Mouse (Mus musculus): ENCODE data around the gene Tspan9. TPM values are rescaled to one million over a fixed set of nuclear protein-coding genes. Genes with fewer than 3 reads are reported as not detected.

Gene Tspan9
- polyA plus RNA-seq, 1 experiment from 2014 or later = 77.3 TPM

- Histone ChIP-seq H3K9ac (ENCODE audit: low read length) (no peak overlapping the region), H3K4me3 (ENCODE audit: low read depth, low read length) (no peak overlapping the region), H3K36me3 (ENCODE audit: control insufficient read depth, insufficient read depth, low read length) (no peaks in the 10 kb centered on the region), H3K4me2 (replicated peaks; ENCODE audit: low read depth) (no peak overlapping the region), H3K27ac (replicated peaks) (no peak overlapping the region), H3K27me3 (ENCODE audit: control insufficient read depth, insufficient read depth, low read length) (no peaks in the 10 kb centered on the region), H3K4me1 (replicated peaks; ENCODE audit: control insufficient read depth, insufficient read depth) (no peaks in the 10 kb centered on the region), H3K9me3 (ENCODE audit: control insufficient read depth, low read length) (no peaks in the 10 kb centered on the region)
- WGBS = 44% methylated on average over 4 of the region's 4 CpGs
- no peak for ATAC-seq (ENCODE audit: low FRiP score, low TSS enrichment)
- DNase-seq (ENCODE audit: low spot score) = no peak
- TF ChIP-seq CTCF (IDR thresholded peaks at IDR 0.05; ENCODE audit: low read depth) = no peak
- no peak for TF ChIP-seq EP300 (optimal IDR thresholded peaks at IDR 0.05)
Observed at GRCm38 (mm10) chr6:127911687-127912086, 231.7 kb downstream of the Tspan9 start.

Small RNA genes lying within 50 kb of the gene (microRNA-seq; reads per million reads assigned to microRNA genes)
- not detected for gene Gm26338

Other genes starting within 250 kb of the Tspan9 start
- 1.5 and 2.2 TPM in 2 replicates for gene Tead4, start 157.2 kb upstream of the Tspan9 start, polyA plus RNA-seq (2015; fragmentation: Nextera tagmentation; extraction: Ambion mirVana)
- 5.0 and 5.3 TPM in 2 replicates for gene Tulp3, start 212.3 kb upstream of the Tspan9 start, polyA plus RNA-seq (2015; fragmentation: Nextera tagmentation; extraction: Ambion mirVana)
- 39.1 and 41.0 TPM in 2 replicates for gene Rhno1, start 219.3 kb upstream of the Tspan9 start, polyA plus RNA-seq (2015; fragmentation: Nextera tagmentation; extraction: Ambion mirVana)
- gene Foxm1, start 219.4 kb upstream of the Tspan9 start, polyA plus RNA-seq (2015; fragmentation: Nextera tagmentation; extraction: Ambion mirVana) = 5.4 and 5.7 TPM in 2 replicates
- 0.10 and 0.18 TPM in 2 replicates for gene Tex52, start 231.9 kb upstream of the Tspan9 start, polyA plus RNA-seq (2015; fragmentation: Nextera tagmentation; extraction: Ambion mirVana)
- not detected in 2 replicates for gene Gm44596, start 231.9 kb upstream of the Tspan9 start, polyA plus RNA-seq (2015; fragmentation: Nextera tagmentation; extraction: Ambion mirVana)